ENCODE assay signal across 12 mouse cellular contexts in the genomic region with DNA sequence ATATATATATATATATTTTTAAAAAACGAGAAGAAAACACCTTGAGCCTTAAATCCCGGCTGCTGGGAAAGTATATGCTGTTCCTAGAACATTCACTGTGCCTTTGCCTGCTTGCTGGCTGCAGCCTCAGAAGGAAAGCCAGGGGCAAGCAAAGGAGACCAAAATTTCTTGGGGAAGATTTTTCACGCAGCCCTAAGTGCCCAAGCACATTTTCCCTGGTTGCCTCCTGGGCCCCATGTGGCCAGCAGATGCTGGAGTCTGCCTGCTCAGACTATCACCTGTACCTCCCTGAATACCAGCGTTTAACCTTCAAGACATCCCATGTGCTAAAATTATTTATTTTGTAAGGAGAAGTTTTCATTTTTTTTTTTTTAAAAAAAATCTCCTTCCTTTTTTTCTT. TPM values are rescaled to one million over a fixed set of nuclear protein-coding genes. Genes with fewer than 3 reads are reported as not detected.
DNase-seq lines count a peak whose midpoint lies in the region; ATAC-seq and TF ChIP-seq lines count a peak whose summit lies in the region.
"Had no signal": no experiment of that assay in that cellular context is flagged by ENCODE, and none has a peak within 500 bp of the region (broad histone marks: within the 10 kb centered on the region; RNA-seq: fewer than 3 reads in every experiment).

No protein-coding gene starts in this region.

- peak overlapping the region; percentile 34 for H3K4me2 ChIP-seq in heart, embryonic 15.5 days
- peak overlapping the region; percentile 46 for H3K4me2 ChIP-seq in embryonic facial prominence, embryonic 13.5 days
- peak overlapping the region; percentile 94 for H3K4me2 ChIP-seq in hindbrain, postnatal 0 days (ENCODE audit: low read depth, low read length)
- peak overlapping the region; percentile 46 for H3K4me2 ChIP-seq in midbrain, embryonic 16.5 days (ENCODE audit: low read length)
- H3K4me2 ChIP-seq: liver, embryonic 11.5 days had no signal

- no peak overlapping the region for H3K9ac ChIP-seq in heart, embryonic 15.5 days
- H3K9ac ChIP-seq in embryonic facial prominence, embryonic 13.5 days: 0 out of 2 replicates have a peak overlapping the region, but pooled peaks have one; percentile 11
- H3K9ac ChIP-seq in hindbrain, postnatal 0 days (replicated peaks; ENCODE audit: low read length): 0 out of 2 replicates have a peak overlapping the region, but pooled peaks have one; percentile 24
- H3K9ac ChIP-seq in midbrain, embryonic 16.5 days (ENCODE audit: low read depth, low read length): peak overlapping the region; percentile 34; the same call in 1 of the 2 replicates

- 45% methylated on average over 4 of the region's 4 CpGs for WGBS in heart, embryonic 15.5 days
- 52% methylated on average over 4 of the region's 4 CpGs for WGBS in heart, embryonic 10.5 days
- WGBS in embryonic facial prominence, embryonic 13.5 days: 34% methylated on average over 4 of the region's 4 CpGs
- WGBS in hindbrain, postnatal 0 days: 47% methylated on average over 4 of the region's 4 CpGs
- 64% methylated on average over 4 of the region's 4 CpGs for WGBS in midbrain, embryonic 16.5 days

- DNase-seq in heart, embryonic 10.5 days (ENCODE audit: low spot score): no peak
- DNase-seq in hindbrain, postnatal 0 days (ENCODE audit: low spot score): peak; percentile 29
- DNase-seq in gastrocnemius, adult 18-20 months (ENCODE audit: low spot score): no peak
- DNase-seq in adrenal gland, postnatal 14 days: no peak
- DNase-seq: cerebellum, adult 11-12 months; kidney, adult 18-20 months had no signal

- ATAC-seq in heart, embryonic 15.5 days (replicated peaks; ENCODE audit: insufficient number of reproducible peaks, insufficient read depth, low FRiP score, low read depth): no peak
- ATAC-seq in embryonic facial prominence, embryonic 13.5 days (ENCODE audit: insufficient number of reproducible peaks, insufficient read depth, low FRiP score, low TSS enrichment, low read depth): no peak
- no peak for ATAC-seq in hindbrain, postnatal 0 days
- ATAC-seq in midbrain, embryonic 16.5 days: no peak
- ATAC-seq in granulocyte monocyte progenitor cell, adult 5-6 weeks (replicated peaks; ENCODE audit: poor library complexity, severe bottlenecking): no peak

- H3K27me3 ChIP-seq in heart, embryonic 15.5 days: peaks cover 51% of the 10 kb centered on the region
- H3K27me3 ChIP-seq in heart, embryonic 10.5 days (ENCODE audit: insufficient read depth, poor library complexity, severe bottlenecking): peaks cover 69% of the 10 kb centered on the region
- peaks cover 26% of the 10 kb centered on the region for H3K27me3 ChIP-seq in embryonic facial prominence, embryonic 13.5 days
- H3K27me3 ChIP-seq in hindbrain, postnatal 0 days (ENCODE audit: insufficient read depth, low read length): no peaks in the 10 kb centered on the region
- H3K27me3 ChIP-seq in midbrain, embryonic 16.5 days (ENCODE audit: control insufficient read depth, insufficient read depth, low read depth, low read length): no peaks in the 10 kb centered on the region

- H3K4me1 ChIP-seq in heart, embryonic 15.5 days (replicated peaks): peaks cover 33% of the 10 kb centered on the region
- peaks cover 30% of the 10 kb centered on the region for H3K4me1 ChIP-seq in heart, embryonic 10.5 days
- peaks cover 32% of the 10 kb centered on the region for H3K4me1 ChIP-seq in embryonic facial prominence, embryonic 13.5 days
- no peaks in the 10 kb centered on the region for H3K4me1 ChIP-seq in hindbrain, postnatal 0 days (ENCODE audit: insufficient read depth, low read length)
- H3K4me1 ChIP-seq in midbrain, embryonic 16.5 days (ENCODE audit: control insufficient read depth, insufficient read depth, low read length): peaks cover 23% of the 10 kb centered on the region

- H3K4me3 ChIP-seq in heart, embryonic 15.5 days: 0 out of 2 replicates have a peak overlapping the region, but pooled peaks have one; percentile 11
- no peak overlapping the region for H3K4me3 ChIP-seq in heart, embryonic 10.5 days
- H3K4me3 ChIP-seq in embryonic facial prominence, embryonic 13.5 days: peak overlapping the region; percentile 28
- H3K4me3 ChIP-seq in hindbrain, postnatal 0 days (ENCODE audit: low read length): peak overlapping the region; percentile 19; the same call in 1 of the 2 replicates
- H3K4me3 ChIP-seq in midbrain, embryonic 16.5 days (ENCODE audit: low read depth, low read length): peak overlapping the region; percentile 16
- H3K4me3 ChIP-seq: myocyte had no signal

- H3K36me3 ChIP-seq in heart, embryonic 15.5 days: no peaks in the 10 kb centered on the region
- H3K36me3 ChIP-seq in heart, embryonic 10.5 days: no peaks in the 10 kb centered on the region
- H3K36me3 ChIP-seq in embryonic facial prominence, embryonic 13.5 days: no peaks in the 10 kb centered on the region
- no peaks in the 10 kb centered on the region for H3K36me3 ChIP-seq in hindbrain, postnatal 0 days (ENCODE audit: insufficient read depth, low read length)
- H3K36me3 ChIP-seq in midbrain, embryonic 16.5 days (ENCODE audit: control insufficient read depth, insufficient read depth, low read length): no peaks in the 10 kb centered on the region

- no peak overlapping the region for H3K27ac ChIP-seq in heart, embryonic 15.5 days
- no peak overlapping the region for H3K27ac ChIP-seq in heart, embryonic 10.5 days
- H3K27ac ChIP-seq in embryonic facial prominence, embryonic 13.5 days: no peak overlapping the region
- 0 out of 2 replicates have a peak overlapping the region, but pooled peaks have one; percentile 11 for H3K27ac ChIP-seq in hindbrain, postnatal 0 days
- no peak overlapping the region for H3K27ac ChIP-seq in midbrain, embryonic 16.5 days (ENCODE audit: low read length)

- no peak for TF ChIP-seq CTCF in hindbrain, postnatal 0 days (IDR thresholded peaks at IDR 0.05; ENCODE audit: low read depth)

- H3K9me3 ChIP-seq in heart, embryonic 15.5 days (replicated peaks): no peaks in the 10 kb centered on the region
- no peaks in the 10 kb centered on the region for H3K9me3 ChIP-seq in heart, embryonic 10.5 days
- no peaks in the 10 kb centered on the region for H3K9me3 ChIP-seq in embryonic facial prominence, embryonic 13.5 days
- H3K9me3 ChIP-seq in hindbrain, postnatal 0 days (ENCODE audit: low read length): no peaks in the 10 kb centered on the region
- H3K9me3 ChIP-seq in midbrain, embryonic 16.5 days (replicated peaks; ENCODE audit: control insufficient read depth, low read length, poor library complexity, severe bottlenecking): no peaks in the 10 kb centered on the region

RNA-seq across cellular contexts. Expression of a gene that starts 4.4 kb away (rescaled TPM):
- polyA plus RNA-seq in heart, embryonic 15.5 days (2015; fragmentation: Nextera tagmentation; extraction: Ambion mirVana): 24.7 and 27.7 TPM in 2 replicates
- 40.6 and 56.9 TPM in 2 replicates for polyA plus RNA-seq in heart, embryonic 10.5 days (2016; fragmentation: Nextera tagmentation; extraction: Ambion mirVana)
- 108 and 155 TPM in 2 replicates for polyA plus RNA-seq in embryonic facial prominence, embryonic 13.5 days (2015; fragmentation: Nextera tagmentation; extraction: Ambion mirVana)
- 11.7 and 16.7 TPM in 2 replicates for total RNA-seq in hindbrain, postnatal 0 days (2014; rRNA removed)
- polyA plus RNA-seq in hindbrain, postnatal 0 days (2015; fragmentation: Nextera tagmentation; extraction: Ambion mirVana): 45.5 and 47.9 TPM in 2 replicates
- 42.4 and 45.9 TPM in 2 replicates for polyA plus RNA-seq in midbrain, embryonic 16.5 days (2015; fragmentation: Nextera tagmentation; extraction: Ambion mirVana)
- total RNA-seq in gastrocnemius, adult 18-20 months (2021): 1 to 10 TPM; 1.6 to 2.7 TPM
- total RNA-seq in granulocyte monocyte progenitor cell, adult 5-6 weeks (2014; fragmentation: Nextera tagmentation): not detected in 2 replicates
- total RNA-seq in granulocyte monocyte progenitor cell, adult 5-6 weeks (2017): not detected in 2 replicates
- 0.86 and 1.3 TPM in 2 replicates for total RNA-seq in adrenal gland, postnatal 14 days (2021)

Comparison
In these comparisons a context has a peak if more than half of its experiments do, and no peak if none do; other contexts are left out.
1. H3K4me2 ChIP-seq: peak in every context shown above with its lines; median percentile 94 in hindbrain, postnatal 0 days; 46 in embryonic facial prominence, embryonic 13.5 days; 46 in midbrain, embryonic 16.5 days; 34 in heart, embryonic 15.5 days.